Mouse (Mus musculus): ENCODE results near the gene Trip4.
"Not testable (repeated sequence)": the region's sequence is repeated elsewhere in the genome, so short reads cannot be mapped to it uniquely, and the experiment has no call there.

The Trip4 gene

DNA sequence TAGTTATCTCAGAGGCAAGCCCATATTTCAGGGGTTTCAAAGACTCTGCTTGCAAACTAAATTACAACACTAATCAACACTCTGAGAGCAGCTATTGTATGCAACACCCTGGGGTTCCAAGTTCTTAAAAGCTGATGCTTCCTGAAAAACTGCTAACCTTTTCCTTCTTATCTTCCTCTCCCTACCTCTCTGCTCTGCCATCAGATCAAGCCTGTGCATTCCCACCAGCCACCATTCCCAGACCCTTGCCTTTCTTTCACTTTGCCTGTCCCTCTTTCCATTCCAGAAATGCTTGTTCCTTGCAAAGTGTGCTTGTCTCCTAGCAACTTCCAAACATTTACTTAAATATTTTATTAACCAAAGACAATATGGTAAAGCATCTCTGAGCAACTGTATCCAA lies 116.7 kb downstream of the Trip4 start:
- no peak for DNase-seq

GRCm38 (mm10) chr9:65791106-65791505 lies 117.5 kb downstream of the Trip4 start:
- DNase-seq, result no peak

- no peak for DNase-seq
These were observed 118.8 kb downstream of the Trip4 start for GRCm38 (mm10) chr9:65789788-65790187.

GRCm38 (mm10) chr9:65788556-65788955 lies 120.0 kb downstream of the Trip4 start:
- no peak for DNase-seq

DNA sequence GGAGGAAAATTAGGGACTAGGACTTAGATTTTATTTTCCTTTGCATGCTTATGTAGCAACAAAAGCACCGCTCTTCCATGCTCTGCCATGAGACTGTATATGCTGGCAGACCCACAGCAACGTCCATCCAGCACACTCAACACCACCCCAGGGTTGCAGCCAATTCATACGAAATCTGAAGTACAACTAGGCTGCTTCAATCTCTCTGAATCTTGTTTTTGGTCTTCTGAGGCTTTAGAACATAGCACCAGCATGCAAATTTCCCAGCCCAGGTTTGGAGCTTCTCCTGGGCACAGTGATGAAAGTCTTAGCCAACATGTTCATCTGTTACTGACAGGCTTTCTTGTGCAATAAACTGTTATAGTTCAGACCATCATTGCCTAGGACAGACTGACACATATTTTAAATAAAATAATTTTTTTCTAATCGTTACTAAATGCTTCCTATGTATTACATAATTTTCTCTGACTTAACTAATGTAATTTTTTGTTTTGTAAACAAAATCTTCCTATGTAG lies 120.7 kb downstream of the Trip4 start:
- no peak for DNase-seq

DNA sequence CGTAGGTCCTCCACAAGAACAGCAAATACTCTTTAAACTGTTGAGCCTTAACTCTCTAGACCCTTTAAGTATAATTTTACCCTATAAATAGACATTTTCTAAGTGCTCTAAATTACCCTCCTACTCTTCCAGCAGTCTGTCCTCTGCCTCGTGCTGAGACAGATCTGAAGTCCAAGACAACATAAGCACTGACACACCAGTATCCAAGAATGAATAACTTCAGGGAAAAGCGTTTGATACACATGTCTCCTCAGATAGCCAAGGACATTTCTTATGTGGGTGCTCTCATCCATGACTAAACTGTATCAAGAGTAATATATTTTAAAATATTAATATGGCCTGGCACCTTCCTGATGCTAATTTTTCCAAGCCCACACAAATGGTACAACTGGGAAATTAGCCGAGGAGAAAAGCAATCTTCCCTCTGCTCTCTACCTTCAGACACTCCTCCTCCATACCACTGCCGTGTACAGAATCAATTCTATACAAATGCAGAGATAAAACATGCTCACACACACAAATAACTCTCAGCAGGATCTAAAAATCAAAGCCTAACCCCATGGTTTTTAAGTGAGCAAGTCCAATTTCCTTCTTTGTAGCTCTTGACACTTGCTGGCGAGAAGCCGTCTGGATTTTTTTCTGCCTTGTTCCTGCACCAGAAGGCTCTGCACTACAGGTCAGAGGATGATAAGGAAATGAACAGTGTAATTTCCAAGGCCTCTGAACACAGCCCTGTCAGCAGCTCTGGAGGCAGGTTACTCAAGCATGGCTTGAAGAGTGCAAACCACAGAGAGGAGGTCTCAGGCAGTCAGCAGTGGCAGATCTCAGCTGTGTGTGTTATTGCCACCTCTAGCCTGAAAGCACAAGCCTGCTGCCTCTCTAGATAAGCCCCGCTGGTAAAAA lies 121.5 kb downstream of the Trip4 start:
- peak; percentile 51 to 57 for DNase-seq

DNA sequence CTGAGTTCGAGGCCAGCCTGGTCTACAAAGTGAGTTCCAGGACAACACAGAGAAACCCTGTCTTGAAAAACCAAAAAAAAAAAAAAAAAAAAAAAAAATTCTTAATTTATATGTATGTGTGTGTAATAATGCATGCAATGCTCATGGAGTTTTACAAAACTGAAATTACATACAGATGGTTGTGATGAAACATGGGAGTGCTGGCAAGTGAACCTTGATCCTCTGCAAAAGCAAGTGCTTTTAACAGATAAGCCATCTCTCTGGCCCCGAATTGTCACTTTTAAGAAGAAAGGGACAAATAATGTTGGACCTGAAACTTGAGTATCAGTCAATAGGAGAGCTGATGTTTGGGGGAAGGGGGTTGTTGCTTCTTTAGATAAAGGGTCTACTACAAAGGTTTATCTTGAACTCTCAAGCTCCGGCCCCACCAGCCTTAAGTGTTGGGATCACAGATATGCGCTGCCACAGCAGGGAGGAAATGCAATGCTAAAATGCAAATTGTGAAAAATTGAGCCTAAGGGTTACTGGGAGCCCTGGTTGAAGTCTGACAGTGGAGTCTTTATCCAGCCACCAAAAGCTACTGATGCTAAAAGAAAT lies 122.7 kb downstream of the Trip4 start:
- no peak for DNase-seq

GRCm38 (mm10) chr9:65779619-65780018 lies 129.0 kb downstream of the Trip4 start:
- DNase-seq, result not testable (repeated sequence)

Data from cerebellum, postnatal 36 days (tissue).